Mouse (Mus musculus): ENCODE results near the gene Krt32.

DNA sequence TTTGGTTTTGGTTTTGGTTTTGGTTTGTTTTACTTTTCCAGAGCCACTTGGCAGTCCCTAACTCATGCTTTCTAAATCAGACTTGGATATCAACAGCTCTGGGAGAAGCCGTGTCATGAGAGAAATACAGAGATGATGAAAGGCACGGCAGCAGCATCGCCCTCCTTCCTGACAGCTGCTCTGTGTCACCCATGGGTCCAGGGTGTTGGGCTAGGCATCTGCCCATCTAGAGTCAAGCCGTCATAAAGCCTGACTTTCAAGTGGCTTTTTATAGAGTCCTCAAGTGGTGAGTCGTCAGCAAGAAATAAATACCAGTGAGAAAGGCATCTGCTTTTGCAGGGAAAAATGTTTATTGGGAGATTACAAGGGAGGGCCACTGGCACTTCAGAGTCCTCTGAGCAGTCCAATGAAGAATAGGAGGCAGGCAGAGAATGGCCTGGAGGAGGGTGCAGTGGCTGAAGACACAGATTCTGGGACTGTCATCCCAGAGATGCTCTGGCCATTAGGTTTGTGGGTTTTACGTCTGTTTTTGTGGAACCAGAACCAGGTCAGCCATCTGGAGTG lies 41.6 kb downstream of the Krt32 start:
- TF ChIP-seq EP300 (IDR thresholded peaks at IDR 0.05; ENCODE audit: low read depth) = no peak
- TF ChIP-seq CTCF (IDR thresholded peaks at IDR 0.05; ENCODE audit: low read depth) = no peak

All from liver, postnatal 0 days (tissue).